Mouse (Mus musculus): ENCODE measurements around the gene Jund. TPM values are rescaled to one million over a fixed set of nuclear protein-coding genes. Genes with fewer than 3 reads are reported as not detected.

Jund gene
- polyA plus RNA-seq, 1 experiment from 2014 or later, result 54.6 TPM

- Histone ChIP-seq H3K4me1 (replicated peaks; ENCODE audit: control insufficient read depth, insufficient read depth, low read length) (no peaks in the 10 kb centered on the region), H3K36me3 (ENCODE audit: control insufficient read depth, insufficient read depth) (no peaks in the 10 kb centered on the region), H3K4me3 (replicated peaks; ENCODE audit: low read length) (no peak overlapping the region), H3K9me3 (ENCODE audit: control insufficient read depth, low read length) (no peaks in the 10 kb centered on the region), H3K4me2 (ENCODE audit: low read length) (no peak overlapping the region), H3K27me3 (replicated peaks; ENCODE audit: control insufficient read depth, insufficient read depth, low read length) (no peaks in the 10 kb centered on the region), H3K27ac (ENCODE audit: low read length) (no peak overlapping the region), H3K9ac (replicated peaks; ENCODE audit: low read depth, low read length) (no peak overlapping the region)
- no peak for ATAC-seq
- 69% methylated on average over 3 of the region's 3 CpGs for WGBS
Measured at GRCm38 (mm10) chr8:70681410-70681809, 17.3 kb upstream of the Jund start.

DNA sequence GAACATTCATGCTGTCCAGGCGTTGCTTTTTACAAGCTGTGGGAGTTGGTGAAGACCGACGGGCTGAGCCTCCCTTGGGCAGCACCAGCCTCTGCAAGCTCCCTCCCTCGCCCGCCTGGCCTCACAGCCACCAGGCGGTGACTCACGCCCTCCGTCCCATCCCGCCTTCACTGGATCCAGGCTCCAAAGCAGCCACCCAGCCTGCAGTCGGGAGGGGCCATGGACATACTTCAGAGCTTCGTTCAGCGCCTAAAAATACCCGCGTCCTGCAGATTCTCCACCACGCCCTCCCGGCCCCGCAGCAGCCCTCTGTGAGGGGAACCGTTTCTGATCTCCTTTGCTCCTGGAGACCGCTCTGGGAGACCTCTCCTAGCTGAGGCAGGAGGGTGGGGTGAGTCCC, 16.6 kb upstream of the Jund start:
- no peak overlapping the region for H3K4me2 ChIP-seq (ENCODE audit: low read length)
- 12% methylated on average over 19 of the region's 19 CpGs for WGBS
- H3K4me1 ChIP-seq (replicated peaks; ENCODE audit: control insufficient read depth, insufficient read depth, low read length), result no peaks in the 10 kb centered on the region
- no peak overlapping the region; the same call in 1 of the 2 replicates for H3K9ac ChIP-seq (replicated peaks; ENCODE audit: low read depth, low read length)
- no peak overlapping the region for H3K4me3 ChIP-seq (replicated peaks; ENCODE audit: low read length)
- no peak for ATAC-seq
- H3K9me3 ChIP-seq (ENCODE audit: control insufficient read depth, low read length), result no peaks in the 10 kb centered on the region
- H3K27ac ChIP-seq (ENCODE audit: low read length), result no peak overlapping the region
- no peaks in the 10 kb centered on the region for H3K36me3 ChIP-seq (ENCODE audit: control insufficient read depth, insufficient read depth)
- H3K27me3 ChIP-seq (replicated peaks; ENCODE audit: control insufficient read depth, insufficient read depth, low read length), result no peaks in the 10 kb centered on the region

GRCm38 (mm10) chr8:70682692-70683091, 16.1 kb upstream of the Jund start:
- Histone ChIP-seq H3K4me1 (replicated peaks; ENCODE audit: control insufficient read depth, insufficient read depth, low read length) (no peaks in the 10 kb centered on the region), H3K4me2 (ENCODE audit: low read length) (no peak overlapping the region), H3K4me3 (replicated peaks; ENCODE audit: low read length) (no peak overlapping the region), H3K36me3 (ENCODE audit: control insufficient read depth, insufficient read depth) (no peaks in the 10 kb centered on the region), H3K27me3 (replicated peaks; ENCODE audit: control insufficient read depth, insufficient read depth, low read length) (no peaks in the 10 kb centered on the region), H3K27ac (ENCODE audit: low read length) (no peak overlapping the region), H3K9ac (replicated peaks; ENCODE audit: low read depth, low read length) (no peak overlapping the region), H3K9me3 (ENCODE audit: control insufficient read depth, low read length) (no peaks in the 10 kb centered on the region)
- 57% methylated on average over 3 of the region's 3 CpGs for WGBS
- no peak for ATAC-seq

- no peak overlapping the region for H3K4me2 ChIP-seq (ENCODE audit: low read length)
- H3K27ac ChIP-seq (ENCODE audit: low read length), result no peak overlapping the region
- no peak overlapping the region for H3K9ac ChIP-seq (replicated peaks; ENCODE audit: low read depth, low read length)
Measured at GRCm38 (mm10) chr8:70684291-70684690, 14.5 kb upstream of the Jund start.

GRCm38 (mm10) chr8:70687576-70687975, 11.2 kb upstream of the Jund start:
- WGBS, result 80% methylated on average over 8 of the region's 8 CpGs

More at GRCm38 (mm10) chr8:70684291-70684690, 14.5 kb upstream of the Jund start:
- Histone ChIP-seq H3K9me3 (ENCODE audit: control insufficient read depth, low read length) (no peaks in the 10 kb centered on the region), H3K4me1 (replicated peaks; ENCODE audit: control insufficient read depth, insufficient read depth, low read length) (no peaks in the 10 kb centered on the region), H3K4me3 (replicated peaks; ENCODE audit: low read length) (no peak overlapping the region), H3K27me3 (replicated peaks; ENCODE audit: control insufficient read depth, insufficient read depth, low read length) (no peaks in the 10 kb centered on the region), H3K36me3 (ENCODE audit: control insufficient read depth, insufficient read depth) (no peaks in the 10 kb centered on the region)
- peak; percentile 21; the same call in 1 of the 2 replicates for ATAC-seq
- WGBS, result 51% methylated on average over 7 of the region's 7 CpGs

DNA sequence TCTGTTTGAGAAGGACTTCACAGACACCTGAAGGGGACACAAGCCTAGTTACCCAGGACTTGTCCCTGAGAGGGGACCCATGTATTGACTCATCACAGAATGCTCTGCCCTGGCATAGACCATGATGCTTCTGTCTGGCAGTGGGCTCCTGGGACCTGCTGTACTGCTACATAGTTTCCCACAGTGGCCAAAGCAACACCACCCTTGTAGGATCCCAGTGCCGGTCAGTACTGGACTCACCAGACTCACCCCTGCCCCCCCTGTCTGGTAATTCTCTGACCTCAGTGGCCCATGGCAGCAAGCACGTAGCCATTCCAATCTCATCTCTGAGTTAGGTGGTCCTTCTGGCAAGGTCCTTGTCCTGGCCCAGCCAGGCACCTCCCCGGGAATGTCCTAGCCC, 10.6 kb upstream of the Jund start:
- H3K27ac ChIP-seq (ENCODE audit: low read length), result no peak overlapping the region
- H3K4me2 ChIP-seq (ENCODE audit: low read length), result no peak overlapping the region
- no peaks in the 10 kb centered on the region for H3K9me3 ChIP-seq (ENCODE audit: control insufficient read depth, low read length)
- peaks cover 17% of the 10 kb centered on the region for H3K4me1 ChIP-seq (replicated peaks; ENCODE audit: control insufficient read depth, insufficient read depth, low read length)
- 97% methylated on average over 3 of the region's 3 CpGs for WGBS
- no peaks in the 10 kb centered on the region for H3K27me3 ChIP-seq (replicated peaks; ENCODE audit: control insufficient read depth, insufficient read depth, low read length)
- no peaks in the 10 kb centered on the region for H3K36me3 ChIP-seq (ENCODE audit: control insufficient read depth, insufficient read depth)
- ATAC-seq, result no peak
- H3K9ac ChIP-seq (replicated peaks; ENCODE audit: low read depth, low read length), result no peak overlapping the region
- no peak overlapping the region for H3K4me3 ChIP-seq (replicated peaks; ENCODE audit: low read length)

More at GRCm38 (mm10) chr8:70687576-70687975, 11.2 kb upstream of the Jund start:
- no peak overlapping the region for H3K27ac ChIP-seq (ENCODE audit: low read length)
- peaks cover 17% of the 10 kb centered on the region for H3K4me1 ChIP-seq (replicated peaks; ENCODE audit: control insufficient read depth, insufficient read depth, low read length)
- H3K4me2 ChIP-seq (ENCODE audit: low read length), result no peak overlapping the region
- no peaks in the 10 kb centered on the region for H3K36me3 ChIP-seq (ENCODE audit: control insufficient read depth, insufficient read depth)
- no peak for ATAC-seq
- H3K9ac ChIP-seq (replicated peaks; ENCODE audit: low read depth, low read length), result no peak overlapping the region
- H3K9me3 ChIP-seq (ENCODE audit: control insufficient read depth, low read length), result no peaks in the 10 kb centered on the region
- H3K4me3 ChIP-seq (replicated peaks; ENCODE audit: low read length), result no peak overlapping the region
- H3K27me3 ChIP-seq (replicated peaks; ENCODE audit: control insufficient read depth, insufficient read depth, low read length), result no peaks in the 10 kb centered on the region

- Histone ChIP-seq H3K9ac (replicated peaks; ENCODE audit: low read depth, low read length) (no peak overlapping the region), H3K27me3 (replicated peaks; ENCODE audit: control insufficient read depth, insufficient read depth, low read length) (no peaks in the 10 kb centered on the region), H3K4me3 (replicated peaks; ENCODE audit: low read length) (no peak overlapping the region), H3K36me3 (ENCODE audit: control insufficient read depth, insufficient read depth) (no peaks in the 10 kb centered on the region), H3K4me1 (replicated peaks; ENCODE audit: control insufficient read depth, insufficient read depth, low read length) (peaks cover 17% of the 10 kb centered on the region), H3K27ac (ENCODE audit: low read length) (no peak overlapping the region), H3K4me2 (ENCODE audit: low read length) (no peak overlapping the region), H3K9me3 (ENCODE audit: control insufficient read depth, low read length) (no peaks in the 10 kb centered on the region)
- no peak for ATAC-seq
- 75% methylated on average over 5 of the region's 5 CpGs for WGBS
Measured at GRCm38 (mm10) chr8:70689892-70690390, 8.8 kb upstream of the Jund start.

- peak overlapping the region; percentile 73 for H3K9ac ChIP-seq (replicated peaks; ENCODE audit: low read depth, low read length)
- peak overlapping the region; percentile 44 for H3K4me3 ChIP-seq (replicated peaks; ENCODE audit: low read length)
- peaks cover 25% of the 10 kb centered on the region for H3K4me1 ChIP-seq (replicated peaks; ENCODE audit: control insufficient read depth, insufficient read depth, low read length)
- peak overlapping the region; percentile 57 for H3K27ac ChIP-seq (ENCODE audit: low read length)
- H3K4me2 ChIP-seq (ENCODE audit: low read length), result peak overlapping the region; percentile 71
- no peaks in the 10 kb centered on the region for H3K27me3 ChIP-seq (replicated peaks; ENCODE audit: control insufficient read depth, insufficient read depth, low read length)
- WGBS, result 56% methylated on average over 4 of the region's 4 CpGs
- ATAC-seq, result no peak; the same call in 1 of the 2 replicates
- H3K9me3 ChIP-seq (ENCODE audit: control insufficient read depth, low read length), result no peaks in the 10 kb centered on the region
- H3K36me3 ChIP-seq (ENCODE audit: control insufficient read depth, insufficient read depth), result no peaks in the 10 kb centered on the region
Measured at GRCm38 (mm10) chr8:70691230-70691629, 7.5 kb upstream of the Jund start.

DNA sequence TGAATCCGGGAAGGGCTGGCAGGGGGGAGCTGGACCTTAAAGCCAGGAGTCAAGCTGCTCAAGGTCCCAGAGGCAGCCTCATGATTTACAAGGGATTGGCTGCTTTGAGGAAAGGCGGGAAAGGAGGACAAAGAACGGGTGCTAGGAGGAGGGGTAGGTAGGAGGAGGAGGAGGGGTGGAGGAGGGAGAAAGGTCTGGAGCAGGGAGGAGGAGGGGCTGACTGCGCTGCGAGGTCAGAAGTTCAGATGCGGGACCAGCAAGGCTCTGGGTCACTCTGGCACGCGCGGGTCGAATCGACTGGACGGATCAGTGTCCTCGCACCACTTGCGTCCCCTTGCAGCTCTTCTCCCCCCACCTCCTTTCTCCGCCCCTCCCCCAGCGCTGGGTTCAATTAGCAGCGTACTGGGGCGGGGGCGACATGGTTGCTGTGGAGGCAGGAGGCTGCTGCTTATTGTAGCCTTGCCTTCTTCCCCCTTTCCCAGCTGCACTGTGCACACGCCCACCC, 7.0 kb upstream of the Jund start:
- H3K9me3 ChIP-seq (ENCODE audit: control insufficient read depth, low read length), result no peaks in the 10 kb centered on the region
- H3K4me3 ChIP-seq (replicated peaks; ENCODE audit: low read length), result peak overlapping the region; percentile 44
- H3K27ac ChIP-seq (ENCODE audit: low read length), result peak overlapping the region; percentile 57
- no peaks in the 10 kb centered on the region for H3K27me3 ChIP-seq (replicated peaks; ENCODE audit: control insufficient read depth, insufficient read depth, low read length)
- no peaks in the 10 kb centered on the region for H3K36me3 ChIP-seq (ENCODE audit: control insufficient read depth, insufficient read depth)
- H3K4me2 ChIP-seq (ENCODE audit: low read length), result peak overlapping the region; percentile 71
- peaks cover 30% of the 10 kb centered on the region for H3K4me1 ChIP-seq (replicated peaks; ENCODE audit: control insufficient read depth, insufficient read depth, low read length)
- ATAC-seq, result peak; percentile 70
- 2% methylated on average over 19 of the region's 20 CpGs for WGBS
- H3K9ac ChIP-seq (replicated peaks; ENCODE audit: low read depth, low read length), result peak overlapping the region; percentile 73

- WGBS, result 85% methylated on average over 5 of the region's 5 CpGs
- no peak for ATAC-seq
- Histone ChIP-seq H3K27ac (ENCODE audit: low read length) (no peak overlapping the region), H3K36me3 (ENCODE audit: control insufficient read depth, insufficient read depth) (no peaks in the 10 kb centered on the region), H3K27me3 (replicated peaks; ENCODE audit: control insufficient read depth, insufficient read depth, low read length) (no peaks in the 10 kb centered on the region), H3K4me1 (replicated peaks; ENCODE audit: control insufficient read depth, insufficient read depth, low read length) (peaks cover 44% of the 10 kb centered on the region), H3K9me3 (ENCODE audit: control insufficient read depth, low read length) (no peaks in the 10 kb centered on the region), H3K4me3 (replicated peaks; ENCODE audit: low read length) (no peak overlapping the region), H3K9ac (replicated peaks; ENCODE audit: low read depth, low read length) (no peak overlapping the region), H3K4me2 (ENCODE audit: low read length) (no peak overlapping the region)
Measured at GRCm38 (mm10) chr8:70693636-70694035, 5.1 kb upstream of the Jund start.

Measured in forebrain, embryonic 16.5 days (tissue).